Mouse (Mus musculus): ENCODE data around the gene Rem1. TPM values are rescaled to one million over a fixed set of nuclear protein-coding genes. Genes with fewer than 3 reads are reported as not detected.
A peak's percentile ranks its signal among the peaks of the same experiment; 100 is the strongest.

The Rem1 gene
- polyA plus RNA-seq, 1 experiment from 2014 or later: 19.7 TPM

DNA sequence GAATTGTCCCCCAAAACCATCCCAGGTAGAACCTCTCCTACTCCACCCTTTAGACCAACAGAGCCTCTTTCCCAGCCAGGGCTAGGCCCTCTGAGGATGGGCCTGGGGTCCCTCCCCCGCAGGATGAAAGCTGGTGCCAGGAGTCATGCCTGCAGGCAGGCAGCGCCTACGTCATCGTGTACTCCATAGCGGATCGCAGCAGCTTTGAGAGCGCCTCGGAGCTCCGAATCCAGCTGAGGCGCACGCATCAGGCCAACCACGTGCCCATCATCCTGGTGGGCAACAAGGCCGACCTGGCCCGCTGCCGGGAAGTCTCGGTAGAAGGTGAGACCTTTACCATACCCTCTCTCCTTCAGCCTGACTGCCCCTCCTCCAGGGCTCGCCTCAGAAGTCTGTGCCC lies 6.6 kb downstream of the Rem1 start:
- H3K9me3 ChIP-seq (ENCODE audit: control insufficient read depth, low read length): no peaks in the 10 kb centered on the region
- H3K27ac ChIP-seq (replicated peaks): peak overlapping the region; percentile 61; the same call in 1 of the 2 replicates
- peak; percentile 47 for DNase-seq (ENCODE audit: low spot score)
- H3K4me3 ChIP-seq (ENCODE audit: low read depth, low read length): no peak overlapping the region
- no peak overlapping the region for H3K4me2 ChIP-seq (replicated peaks; ENCODE audit: low read depth)
- no peak for ATAC-seq (ENCODE audit: low FRiP score, low TSS enrichment)
- H3K4me1 ChIP-seq (replicated peaks; ENCODE audit: control insufficient read depth, insufficient read depth): peaks cover 2% of the 10 kb centered on the region; the same call in 1 of the 2 replicates
- WGBS: 23% methylated on average over 17 of the region's 17 CpGs
- no peak overlapping the region for H3K9ac ChIP-seq (ENCODE audit: low read length)
- H3K36me3 ChIP-seq (ENCODE audit: control insufficient read depth, insufficient read depth, low read length): no peaks in the 10 kb centered on the region
- H3K27me3 ChIP-seq (ENCODE audit: control insufficient read depth, insufficient read depth, low read length): no peaks in the 10 kb centered on the region
- no peak for TF ChIP-seq CTCF (IDR thresholded peaks at IDR 0.05; ENCODE audit: low read depth)
- no peak for TF ChIP-seq EP300 (optimal IDR thresholded peaks at IDR 0.05)

DNA sequence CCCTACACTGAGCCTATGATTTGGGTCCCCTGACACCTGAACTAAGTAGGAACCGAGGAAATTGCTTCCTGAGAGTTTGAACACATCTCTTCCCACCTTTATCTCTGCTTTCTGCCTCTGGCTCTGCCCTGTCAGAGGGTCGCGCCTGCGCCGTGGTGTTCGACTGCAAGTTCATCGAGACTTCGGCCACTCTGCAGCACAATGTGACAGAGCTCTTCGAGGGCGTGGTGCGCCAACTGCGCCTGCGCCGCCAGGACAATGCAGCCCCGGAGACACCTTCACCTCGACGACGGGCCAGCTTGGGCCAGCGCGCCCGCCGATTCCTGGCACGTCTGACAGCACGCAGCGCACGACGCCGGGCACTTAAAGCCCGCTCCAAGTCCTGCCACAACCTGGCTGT lies 7.6 kb downstream of the Rem1 start:
- Histone ChIP-seq H3K4me1 (replicated peaks; ENCODE audit: control insufficient read depth, insufficient read depth) (peaks cover 2% of the 10 kb centered on the region; the same call in 1 of the 2 replicates), H3K4me3 (ENCODE audit: low read depth, low read length) (no peak overlapping the region), H3K9ac (ENCODE audit: low read length) (no peak overlapping the region), H3K27me3 (ENCODE audit: control insufficient read depth, insufficient read depth, low read length) (no peaks in the 10 kb centered on the region), H3K4me2 (replicated peaks; ENCODE audit: low read depth) (no peak overlapping the region), H3K36me3 (ENCODE audit: control insufficient read depth, insufficient read depth, low read length) (no peaks in the 10 kb centered on the region), H3K9me3 (ENCODE audit: control insufficient read depth, low read length) (no peaks in the 10 kb centered on the region), H3K27ac (replicated peaks) (peak overlapping the region; percentile 18; the same call in 1 of the 2 replicates)
- ATAC-seq (ENCODE audit: low FRiP score, low TSS enrichment): no peak
- 72% methylated on average over 29 of the region's 29 CpGs for WGBS
- no peak for TF ChIP-seq CTCF (IDR thresholded peaks at IDR 0.05; ENCODE audit: low read depth)
- no peak for TF ChIP-seq EP300 (optimal IDR thresholded peaks at IDR 0.05)
- DNase-seq (ENCODE audit: low spot score): no peak

DNA sequence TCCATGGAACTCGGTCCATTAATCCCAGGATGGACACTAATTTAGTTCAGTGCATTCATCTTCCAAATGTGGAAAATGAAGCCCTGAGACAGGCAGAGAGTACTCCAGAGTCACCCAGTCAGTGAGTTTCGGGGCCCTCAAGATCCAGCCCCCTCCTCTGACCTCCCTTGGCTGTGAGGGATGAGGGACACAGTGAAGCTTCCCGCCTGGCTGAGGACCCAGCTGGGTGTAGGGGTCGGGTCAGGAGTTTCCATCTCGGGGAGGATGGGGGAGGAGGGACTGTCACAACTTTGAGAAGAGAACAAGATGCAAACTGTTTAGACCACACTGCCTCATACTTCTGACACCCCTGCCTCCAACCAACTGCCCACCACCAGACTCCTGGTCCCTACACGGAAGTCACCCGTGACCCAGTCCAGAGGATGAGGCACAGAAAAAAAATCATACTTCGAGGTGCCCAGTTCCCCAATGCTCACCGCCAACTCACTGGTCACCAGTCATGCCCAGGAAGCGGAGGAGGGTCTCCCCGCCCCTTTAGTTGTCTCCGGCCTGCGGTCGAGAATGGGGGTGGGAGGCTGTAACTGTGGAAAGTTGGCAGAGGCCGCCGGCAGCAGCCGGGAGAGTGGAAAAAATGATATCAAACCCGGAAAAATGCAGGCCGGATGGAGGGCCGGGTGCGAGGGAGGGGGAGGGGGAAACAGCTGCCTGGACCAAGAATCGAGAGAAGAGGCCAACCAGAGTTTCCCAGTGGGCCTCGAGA lies 9.7 kb downstream of the Rem1 start:
- Histone ChIP-seq H3K9ac (ENCODE audit: low read length) (no peak overlapping the region), H3K4me3 (ENCODE audit: low read depth, low read length) (no peak overlapping the region), H3K27me3 (ENCODE audit: control insufficient read depth, insufficient read depth, low read length) (no peaks in the 10 kb centered on the region), H3K9me3 (ENCODE audit: control insufficient read depth, low read length) (no peaks in the 10 kb centered on the region), H3K27ac (replicated peaks) (peak overlapping the region; percentile 90), H3K4me2 (replicated peaks; ENCODE audit: low read depth) (0 out of 2 replicates have a peak overlapping the region, but pooled peaks have one; percentile 20), H3K4me1 (replicated peaks; ENCODE audit: control insufficient read depth, insufficient read depth) (peaks cover 2% of the 10 kb centered on the region; the same call in 1 of the 2 replicates), H3K36me3 (ENCODE audit: control insufficient read depth, insufficient read depth, low read length) (no peaks in the 10 kb centered on the region)
- DNase-seq (ENCODE audit: low spot score) (peak; percentile 65), ATAC-seq (ENCODE audit: low FRiP score, low TSS enrichment) (peak; percentile 77)
- WGBS: 45% methylated on average over 23 of the region's 23 CpGs
- TF ChIP-seq EP300 (optimal IDR thresholded peaks at IDR 0.05) (peak; percentile 70), CTCF (IDR thresholded peaks at IDR 0.05; ENCODE audit: low read depth) (no peak)

DNA sequence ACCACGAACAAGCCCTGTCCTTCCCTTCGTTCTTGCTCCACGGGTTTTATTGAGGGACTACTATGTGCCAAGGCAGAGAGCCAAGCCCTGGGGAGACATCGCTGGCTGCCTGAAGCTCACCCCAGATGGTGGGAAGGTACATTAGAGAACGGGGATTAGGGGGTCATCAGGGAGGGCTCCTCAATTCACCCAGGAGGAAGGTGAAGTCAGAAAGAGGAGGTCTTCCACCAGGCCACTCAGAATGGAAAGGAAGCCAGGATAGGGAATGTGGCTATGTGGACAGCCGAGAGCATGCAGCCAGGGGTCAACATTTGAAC lies 10.2 kb downstream of the Rem1 start:
- no peak for ATAC-seq (ENCODE audit: low FRiP score, low TSS enrichment)
- H3K36me3 ChIP-seq (ENCODE audit: control insufficient read depth, insufficient read depth, low read length): no peaks in the 10 kb centered on the region
- DNase-seq (ENCODE audit: low spot score): no peak
- WGBS: 38% methylated on average over 6 of the region's 6 CpGs
- H3K9ac ChIP-seq (ENCODE audit: low read length): no peak overlapping the region
- H3K9me3 ChIP-seq (ENCODE audit: control insufficient read depth, low read length): no peaks in the 10 kb centered on the region
- peak overlapping the region; percentile 90 for H3K27ac ChIP-seq (replicated peaks)
- H3K4me1 ChIP-seq (replicated peaks; ENCODE audit: control insufficient read depth, insufficient read depth): peaks cover 2% of the 10 kb centered on the region; the same call in 1 of the 2 replicates
- H3K4me2 ChIP-seq (replicated peaks; ENCODE audit: low read depth): no peak overlapping the region
- no peak overlapping the region for H3K4me3 ChIP-seq (ENCODE audit: low read depth, low read length)
- TF ChIP-seq CTCF (IDR thresholded peaks at IDR 0.05; ENCODE audit: low read depth): no peak
- no peak for TF ChIP-seq EP300 (optimal IDR thresholded peaks at IDR 0.05)
- H3K27me3 ChIP-seq (ENCODE audit: control insufficient read depth, insufficient read depth, low read length): no peaks in the 10 kb centered on the region

DNA sequence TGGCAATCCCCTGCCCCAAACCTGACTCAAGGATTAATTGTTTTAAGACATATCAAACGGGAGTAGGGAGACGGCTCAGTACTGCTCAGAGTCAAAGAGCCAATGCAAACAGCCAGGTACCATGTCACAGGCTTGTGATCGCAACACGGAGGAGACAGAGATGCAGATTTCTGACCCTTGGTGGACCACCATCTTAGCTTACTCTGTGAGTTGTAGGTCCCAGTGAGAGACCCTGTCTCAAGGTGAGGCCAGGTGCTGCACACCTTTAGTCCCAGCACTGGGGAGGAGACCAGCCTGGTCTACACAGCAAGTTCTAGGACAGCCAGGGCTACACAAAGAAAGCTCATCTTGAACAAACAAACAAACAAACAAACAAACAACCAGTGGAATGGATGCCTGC lies 10.6 kb downstream of the Rem1 start:
- Histone ChIP-seq H3K4me1 (replicated peaks; ENCODE audit: control insufficient read depth, insufficient read depth) (peaks cover 2% of the 10 kb centered on the region; the same call in 1 of the 2 replicates), H3K9ac (ENCODE audit: low read length) (no peak overlapping the region), H3K4me3 (ENCODE audit: low read depth, low read length) (no peak overlapping the region), H3K9me3 (ENCODE audit: control insufficient read depth, low read length) (no peaks in the 10 kb centered on the region), H3K4me2 (replicated peaks; ENCODE audit: low read depth) (no peak overlapping the region), H3K27me3 (ENCODE audit: control insufficient read depth, insufficient read depth, low read length) (no peaks in the 10 kb centered on the region), H3K27ac (replicated peaks) (peak overlapping the region; percentile 90), H3K36me3 (ENCODE audit: control insufficient read depth, insufficient read depth, low read length) (no peaks in the 10 kb centered on the region)
- DNase-seq (ENCODE audit: low spot score) (no peak), ATAC-seq (ENCODE audit: low FRiP score, low TSS enrichment) (no peak)
- no peak for TF ChIP-seq EP300 (optimal IDR thresholded peaks at IDR 0.05)
- no peak for TF ChIP-seq CTCF (IDR thresholded peaks at IDR 0.05; ENCODE audit: low read depth)
- 63% methylated on average over 4 of the region's 4 CpGs for WGBS

DNA sequence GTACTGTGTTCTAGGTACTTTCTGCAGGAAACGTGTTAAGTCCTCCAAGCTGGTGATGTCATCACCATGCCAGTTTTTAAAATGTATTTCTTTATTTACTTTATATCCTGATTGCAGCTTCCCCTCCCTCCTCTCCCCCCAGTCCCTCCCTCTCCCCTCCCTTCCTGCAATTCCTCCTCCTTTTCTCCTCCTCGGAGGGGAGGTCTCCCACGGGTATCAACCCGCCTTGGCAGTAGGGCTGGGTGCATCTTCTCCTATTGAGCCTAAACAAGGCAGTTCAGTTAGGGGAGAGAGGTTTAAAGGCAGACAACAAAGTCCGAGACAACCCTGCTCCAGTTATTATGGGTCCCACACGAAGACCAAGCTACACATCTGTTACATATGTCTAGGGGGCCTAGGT lies 12.1 kb downstream of the Rem1 start:
- WGBS: 41% methylated on average over 6 of the region's 6 CpGs
- Histone ChIP-seq H3K4me1 (replicated peaks; ENCODE audit: control insufficient read depth, insufficient read depth) (peaks cover 2% of the 10 kb centered on the region; the same call in 1 of the 2 replicates), H3K27me3 (ENCODE audit: control insufficient read depth, insufficient read depth, low read length) (no peaks in the 10 kb centered on the region), H3K9me3 (ENCODE audit: control insufficient read depth, low read length) (no peaks in the 10 kb centered on the region), H3K27ac (replicated peaks) (peak overlapping the region; percentile 79), H3K4me3 (ENCODE audit: low read depth, low read length) (no peak overlapping the region), H3K4me2 (replicated peaks; ENCODE audit: low read depth) (no peak overlapping the region), H3K9ac (ENCODE audit: low read length) (no peak overlapping the region), H3K36me3 (ENCODE audit: control insufficient read depth, insufficient read depth, low read length) (no peaks in the 10 kb centered on the region)
- ATAC-seq (ENCODE audit: low FRiP score, low TSS enrichment): no peak
- DNase-seq (ENCODE audit: low spot score): no peak
- no peak for TF ChIP-seq CTCF (IDR thresholded peaks at IDR 0.05; ENCODE audit: low read depth)
